Mouse (Mus musculus) right cerebral cortex, adult 2 months (tissue): Measurements from ENCODE around the gene Olfr1138.
A peak's percentile ranks its signal among the peaks of the same experiment; 100 is the strongest.

Experiments used
- DNase-seq, 2 experiments: peaks; one replicate each; pipeline ENCODE4 v3.0.0; 2021 to 2022; ENCODE audit warnings: low spot score in 2 of 2

Gene Olfr1138

DNA sequence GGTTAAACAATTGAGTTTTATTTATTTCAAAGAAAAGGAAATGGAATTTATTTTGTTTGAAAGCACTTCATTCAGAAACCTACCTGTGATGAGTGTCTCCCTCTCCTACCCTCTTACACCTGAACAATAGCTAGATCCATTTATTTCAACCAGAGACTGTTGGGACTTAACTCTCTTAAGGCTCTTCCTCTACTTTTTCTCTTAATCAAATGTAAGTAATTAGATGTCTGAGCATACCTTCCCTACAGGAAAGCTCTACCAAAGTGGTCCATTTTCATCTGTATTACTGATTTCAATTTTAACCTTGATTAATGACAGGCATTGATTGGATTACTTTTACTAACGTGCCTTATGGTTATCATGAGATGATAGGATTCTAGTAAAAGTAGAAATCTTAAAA lies at the start of gene Olfr1138:
Olfr1138 (minus strand) TSS at position 101 of the 400 bp plus-strand sequence.
- no peak for DNase-seq

DNA sequence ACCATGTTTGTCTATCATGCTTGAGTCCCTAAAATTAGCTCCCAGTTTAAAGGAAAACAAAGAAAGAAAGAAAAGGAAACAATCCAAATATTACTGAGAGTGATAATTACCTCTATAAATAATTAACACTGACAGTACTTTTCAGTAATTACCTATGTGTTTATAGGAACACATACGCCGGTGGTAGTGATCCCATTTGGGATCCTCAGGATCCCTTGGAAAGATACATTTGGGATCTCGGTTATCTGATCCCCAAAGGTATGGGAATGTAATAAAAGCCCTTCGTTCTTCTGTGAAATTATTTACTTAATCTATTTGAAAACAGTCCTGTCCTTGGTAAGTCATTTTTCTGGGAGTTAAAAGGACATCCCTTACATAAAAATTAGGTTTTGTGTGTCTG lies 39.4 kb upstream of the Olfr1138 start, which contains the start of gene Olfr152:
Olfr152 (plus strand) TSS at position 301 of the 400 bp plus-strand sequence.
- DNase-seq = no peak

DNA sequence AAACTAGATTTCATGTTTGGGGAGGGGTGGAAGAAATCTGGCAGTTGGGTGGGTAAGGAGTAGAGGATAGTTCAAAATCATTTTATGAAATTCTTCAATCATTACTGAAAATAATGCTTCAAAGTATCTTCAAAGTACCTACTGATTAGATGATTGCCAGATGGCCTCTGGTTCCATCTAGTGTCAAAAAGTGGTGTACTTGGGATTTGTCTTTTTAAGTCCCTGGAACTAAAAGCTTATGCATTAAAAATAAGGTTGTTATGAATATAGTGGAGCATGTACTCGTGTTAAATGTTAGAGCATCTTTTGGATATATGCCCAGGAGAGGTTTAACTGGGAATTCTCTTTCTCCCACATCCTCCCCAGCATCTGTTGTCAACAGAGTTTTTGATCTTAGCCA lies 36.4 kb upstream of the Olfr1138 start:
- peak; percentile 4 to 7 for DNase-seq

DNA sequence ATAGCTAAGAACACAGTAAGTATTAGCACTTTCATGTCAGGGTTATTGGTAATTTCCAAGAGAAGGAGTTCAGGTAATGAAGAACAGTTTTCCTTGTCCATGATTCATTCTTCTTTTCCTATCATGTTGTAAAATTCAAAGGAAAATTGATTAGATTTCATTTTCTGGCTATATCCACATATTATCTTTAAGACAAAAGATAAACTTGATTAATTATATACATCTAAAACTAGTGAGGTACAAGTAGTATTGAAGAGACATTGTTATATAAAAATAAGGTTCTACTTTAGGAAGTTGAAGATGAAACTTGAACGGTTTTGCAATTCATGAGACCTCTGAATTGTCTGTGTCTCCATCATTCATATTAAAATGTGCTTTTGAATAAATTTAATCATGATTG lies 14.1 kb upstream of the Olfr1138 start, which contains the start of gene Olfr1141:
Olfr1141 (minus strand) TSS at position 101 of the 400 bp plus-strand sequence.
- DNase-seq = no peak

DNA sequence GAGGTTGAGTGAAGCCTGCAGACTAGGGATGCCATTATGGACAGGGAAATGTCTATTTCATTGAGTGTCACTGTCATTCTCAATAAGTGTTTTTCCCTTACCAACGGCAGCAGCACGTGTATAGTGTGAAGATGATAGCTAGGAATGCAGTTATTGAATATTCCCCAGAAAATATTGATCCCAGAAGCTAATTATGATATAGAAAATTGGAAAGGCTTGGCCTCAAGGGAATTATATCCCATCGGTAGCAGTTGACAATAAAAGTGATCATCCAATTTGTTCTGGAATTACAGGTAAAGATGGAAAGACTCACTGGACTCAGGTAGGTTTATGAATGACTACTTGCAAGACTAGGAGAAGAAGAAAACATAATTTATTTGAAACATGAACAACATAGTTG lies 3.7 kb upstream of the Olfr1138 start, which contains the start of gene Olfr1140:
Olfr1140 (plus strand) TSS at position 301 of the 400 bp plus-strand sequence.
- DNase-seq = no peak

DNA sequence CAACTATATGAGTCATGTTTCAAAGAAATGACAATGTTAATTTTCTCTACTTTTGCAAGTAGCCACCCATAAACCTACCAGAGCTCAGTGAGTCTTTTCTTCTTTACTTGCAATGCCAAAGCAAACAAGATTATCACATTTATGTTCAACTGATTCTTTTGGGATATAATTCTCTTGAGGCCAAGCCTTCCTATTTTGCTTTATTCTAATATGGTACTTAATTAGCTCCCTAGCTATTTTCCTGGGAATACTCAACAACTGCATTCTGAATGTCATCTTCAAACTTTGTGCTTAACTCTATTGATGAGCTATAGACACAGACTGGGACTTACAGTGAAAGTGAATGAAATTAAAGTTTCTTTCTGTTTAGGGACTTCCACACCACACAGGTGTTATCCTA lies 26.7 kb downstream of the Olfr1138 start, which contains the start of gene Olfr1137:
Olfr1137 (minus strand) TSS at position 101 of the 400 bp plus-strand sequence.
- no peak for DNase-seq

DNA sequence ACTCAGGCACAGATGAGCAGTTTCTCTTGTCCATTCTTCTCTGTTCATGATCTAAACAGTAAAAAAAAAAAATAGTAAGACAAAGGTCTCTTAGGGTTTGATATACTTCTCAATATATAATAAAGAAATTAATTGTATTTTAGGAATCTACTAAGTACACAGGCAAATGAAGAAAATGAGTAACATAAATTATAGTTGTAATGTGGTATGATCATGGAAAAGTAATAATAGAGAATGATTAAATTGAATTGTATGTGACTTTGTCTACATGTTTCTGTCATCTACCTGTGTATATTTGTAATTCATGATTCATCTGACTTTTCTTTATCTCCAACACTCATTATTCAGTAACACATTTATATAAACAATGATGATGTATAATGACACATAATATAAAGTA lies 45.9 kb downstream of the Olfr1138 start, which contains the start of gene Olfr1136:
Olfr1136 (minus strand) TSS at position 101 of the 400 bp plus-strand sequence.
- DNase-seq = no peak
